Mouse (Mus musculus): Measurements from ENCODE around the gene Tex14. TPM values are rescaled to one million over a fixed set of nuclear protein-coding genes. Genes with fewer than 3 reads are reported as not detected.

Tex14 gene
- total and polyA plus RNA-seq, 3 experiments: 0.42 TPM; not detected in 1

- Histone ChIP-seq H3K9ac (ENCODE audit: control insufficient read depth, low read depth, low read length, poor library complexity, severe bottlenecking) (peak overlapping the region; percentile 48), H3K9me3 (replicated peaks; ENCODE audit: insufficient read depth, low read length) (no peaks in the 10 kb centered on the region), H3K79me2 (ENCODE audit: control insufficient read depth, insufficient read depth, low read length, poor library complexity) (no peaks in the 10 kb centered on the region), H3K27me3 (ENCODE audit: control insufficient read depth in 1 of 2, insufficient read depth in 2 of 2, low read length in 2 of 2) (peaks cover 3 to 4% of the 10 kb centered on the region in 2 experiments; a peak in 3 of 4 replicates), H3K36me3 (ENCODE audit: control insufficient read depth in 1 of 2, insufficient read depth in 2 of 2, low read length in 2 of 2) (peaks cover 0 to 2% of the 10 kb centered on the region in 2 experiments; a peak in 1 of 4 replicates), H3K27ac (ENCODE audit: control insufficient read depth, low read depth, low read length) (no peak overlapping the region), H3K4me3 (ENCODE audit: control insufficient read depth in 1 of 2, insufficient read depth in 1 of 2, low read depth in 2 of 2, low read length in 2 of 2) (peak overlapping the region; percentile 58 to 79), H3K4me1 (ENCODE audit: control insufficient read depth in 1 of 2, insufficient read depth in 2 of 2, low read length in 2 of 2) (peaks cover 2 to 15% of the 10 kb centered on the region in 2 experiments; a peak in 3 of 4 replicates)
- peak; percentile 12; the same call in 1 of the 2 replicates for TF ChIP-seq SIN3A (IDR thresholded peaks at IDR 0.05; ENCODE audit: low read length)
- no peak for TF ChIP-seq POLR2AphosphoS2 (IDR thresholded peaks at IDR 0.05; ENCODE audit: low read length)
- no peak for TF ChIP-seq BHLHE40 (IDR thresholded peaks at IDR 0.05; ENCODE audit: borderline replicate concordance, low read depth, low read length)
- TF ChIP-seq JUND (IDR thresholded peaks at IDR 0.05; ENCODE audit: low read depth, low read length): no peak
- peak; percentile 19; the same call in 1 of the 2 replicates for TF ChIP-seq MAZ (IDR thresholded peaks at IDR 0.05; ENCODE audit: low read depth, low read length)
- TF ChIP-seq RCOR1 (IDR thresholded peaks at IDR 0.05; ENCODE audit: low read depth, low read length): 0 out of 2 replicates have a peak, but pooled peaks have one; percentile 4
- 0 out of 2 replicates have a peak, but pooled peaks have one; percentile 32 for TF ChIP-seq MXI1 (IDR thresholded peaks at IDR 0.05; ENCODE audit: low read depth, low read length)
- TF ChIP-seq RAD21 (IDR thresholded peaks at IDR 0.05; ENCODE audit: low read depth, low read length): no peak
- TF ChIP-seq ZNF384 (IDR thresholded peaks at IDR 0.05; ENCODE audit: low read depth, low read length): peak; percentile 80
- TF ChIP-seq ZKSCAN1 (IDR thresholded peaks at IDR 0.05; ENCODE audit: low read depth, low read length): no peak
- no peak for TF ChIP-seq USF1 (IDR thresholded peaks at IDR 0.05; ENCODE audit: low read depth, low read length)
- TF ChIP-seq NRF1 (IDR thresholded peaks at IDR 0.05; ENCODE audit: insufficient read depth, low read depth, low read length, poor library complexity, severe bottlenecking): 0 out of 2 replicates have a peak, but pooled peaks have one; percentile 20
- no peak for TF ChIP-seq EP300 (IDR thresholded peaks at IDR 0.05; ENCODE audit: low read depth in 1 of 2, low read length in 2 of 2)
- TF ChIP-seq NELFE (IDR thresholded peaks at IDR 0.05; ENCODE audit: low read depth, low read length): 0 out of 2 replicates have a peak, but pooled peaks have one; percentile 16
- TF ChIP-seq GATA1 (IDR thresholded peaks at IDR 0.05; ENCODE audit: low read depth, low read length): no peak
- no peak for TF ChIP-seq CHD1 (IDR thresholded peaks at IDR 0.05; ENCODE audit: low read depth, low read length)
- no peak for TF ChIP-seq MAX (IDR thresholded peaks at IDR 0.05; ENCODE audit: low read length)
- peak; percentile 78 for DNase-seq (ENCODE audit: low read depth, low spot score)
Observed at GRCm38 (mm10) chr11:87578249-87578962, 173.5 kb downstream of the Tex14 start.

DNA sequence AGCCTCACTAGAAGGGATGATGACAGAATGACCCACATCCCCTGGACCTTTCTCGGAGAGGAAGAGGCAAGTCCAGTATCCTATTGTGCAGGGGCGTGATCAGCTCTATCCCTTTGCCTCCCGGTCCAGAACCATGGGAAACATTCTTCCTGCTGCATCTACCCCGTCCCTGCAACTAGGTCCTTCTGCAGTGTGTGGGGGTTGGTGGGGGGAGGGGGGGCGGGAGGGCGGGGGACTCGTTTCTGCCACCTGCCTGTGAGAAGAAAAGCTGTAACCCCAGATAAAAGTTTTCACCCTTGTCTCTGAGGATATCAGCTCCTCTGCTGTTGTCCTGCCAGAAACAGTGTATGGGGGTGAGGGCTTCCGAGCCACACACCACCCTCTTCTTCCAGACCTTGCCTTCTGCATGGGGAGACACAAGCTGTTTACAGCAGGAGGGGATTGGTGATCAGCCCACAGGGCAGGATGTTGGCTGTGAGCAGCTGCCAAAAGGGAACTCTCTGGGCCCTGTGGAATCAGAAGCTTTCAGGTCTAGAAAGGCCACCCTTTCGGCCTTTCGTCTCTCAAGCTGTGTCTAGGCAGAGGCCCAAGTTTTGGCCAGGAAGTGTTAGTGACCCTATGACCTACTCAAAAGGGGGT lies 174.2 kb downstream of the Tex14 start:
- Histone ChIP-seq H3K4me3 (ENCODE audit: control insufficient read depth in 1 of 2, insufficient read depth in 1 of 2, low read depth in 2 of 2, low read length in 2 of 2) (peak overlapping the region; percentile 58 to 79), H3K27ac (ENCODE audit: control insufficient read depth, low read depth, low read length) (no peak overlapping the region), H3K9me3 (replicated peaks; ENCODE audit: insufficient read depth, low read length) (no peaks in the 10 kb centered on the region), H3K36me3 (ENCODE audit: control insufficient read depth in 1 of 2, insufficient read depth in 2 of 2, low read length in 2 of 2) (peaks cover 0 to 2% of the 10 kb centered on the region in 2 experiments; a peak in 1 of 4 replicates), H3K79me2 (ENCODE audit: control insufficient read depth, insufficient read depth, low read length, poor library complexity) (no peaks in the 10 kb centered on the region), H3K27me3 (ENCODE audit: control insufficient read depth in 1 of 2, insufficient read depth in 2 of 2, low read length in 2 of 2) (peaks cover 0 to 4% of the 10 kb centered on the region in 2 experiments; a peak in 2 of 4 replicates), H3K4me1 (ENCODE audit: control insufficient read depth in 1 of 2, insufficient read depth in 2 of 2, low read length in 2 of 2) (peaks cover 2 to 15% of the 10 kb centered on the region in 2 experiments; a peak in 3 of 4 replicates), H3K9ac (ENCODE audit: control insufficient read depth, low read depth, low read length, poor library complexity, severe bottlenecking) (peak overlapping the region; percentile 48; the same call in 1 of the 2 replicates)
- peak; percentile 70 for DNase-seq (ENCODE audit: low read depth, low spot score)
- no peak for TF ChIP-seq ZMIZ1 (IDR thresholded peaks at IDR 0.05; ENCODE audit: low read depth, low read length)
- TF ChIP-seq SMC3 (IDR thresholded peaks at IDR 0.05; ENCODE audit: low read depth, low read length): peak; percentile 10; the same call in 1 of the 2 replicates
- no peak for TF ChIP-seq ZNF384 (IDR thresholded peaks at IDR 0.05; ENCODE audit: low read depth, low read length)
- no peak for TF ChIP-seq GABPA (IDR thresholded peaks at IDR 0.05; ENCODE audit: low read depth, low read length)
- TF ChIP-seq POLR2A (IDR thresholded peaks at IDR 0.05; ENCODE audit: control insufficient read depth in 1 of 2, insufficient read depth in 1 of 2, low read depth in 1 of 2, low read length in 2 of 2, poor library complexity in 1 of 2): no peak
- TF ChIP-seq MEF2A (IDR thresholded peaks at IDR 0.05; ENCODE audit: extremely low read depth, insufficient replicate concordance, low read depth, low read length, poor library complexity, severe bottlenecking): no peak
- TF ChIP-seq BHLHE40 (IDR thresholded peaks at IDR 0.05; ENCODE audit: borderline replicate concordance, low read depth, low read length): 0 out of 2 replicates have a peak, but pooled peaks have one; percentile 7
- TF ChIP-seq POLR2AphosphoS5 (IDR thresholded peaks at IDR 0.05; ENCODE audit: borderline replicate concordance, low read depth, low read length): no peak
- TF ChIP-seq EP300 (IDR thresholded peaks at IDR 0.05; ENCODE audit: low read depth in 1 of 2, low read length in 2 of 2): peak; percentile 36 to 42; a peak in 2 of 4 replicates
- TF ChIP-seq E2F4 (IDR thresholded peaks at IDR 0.05; ENCODE audit: borderline replicate concordance, low read depth, low read length): no peak
- no peak for TF ChIP-seq ZKSCAN1 (IDR thresholded peaks at IDR 0.05; ENCODE audit: low read depth, low read length)
- TF ChIP-seq MAFK (IDR thresholded peaks at IDR 0.05; ENCODE audit: borderline replicate concordance, low read depth, low read length): no peak
- TF ChIP-seq MAX (IDR thresholded peaks at IDR 0.05; ENCODE audit: low read length): no peak
- TF ChIP-seq NELFE (IDR thresholded peaks at IDR 0.05; ENCODE audit: low read depth, low read length): 0 out of 2 replicates have a peak, but pooled peaks have one; percentile 19
- TF ChIP-seq MYC (IDR thresholded peaks at IDR 0.05; ENCODE audit: low read depth, low read length): no peak
- peak; percentile 1; the same call in 1 of the 2 replicates for TF ChIP-seq MXI1 (IDR thresholded peaks at IDR 0.05; ENCODE audit: low read depth, low read length)
